Mouse (Mus musculus): Measurements from ENCODE around the gene Sgsm2. TPM values are rescaled to one million over a fixed set of nuclear protein-coding genes. Genes with fewer than 3 reads are reported as not detected.

Sgsm2 gene
- total RNA-seq, 2 experiments from 2014 or later, result 19.0 to 22.4 TPM

GRCm38 (mm10) chr11:74828965-74829550 lies 67.8 kb downstream of the Sgsm2 start:
- no peak for DNase-seq

- DNase-seq, result no peak
Measured at GRCm38 (mm10) chr11:74828404-74828931, 68.4 kb downstream of the Sgsm2 start.

DNA sequence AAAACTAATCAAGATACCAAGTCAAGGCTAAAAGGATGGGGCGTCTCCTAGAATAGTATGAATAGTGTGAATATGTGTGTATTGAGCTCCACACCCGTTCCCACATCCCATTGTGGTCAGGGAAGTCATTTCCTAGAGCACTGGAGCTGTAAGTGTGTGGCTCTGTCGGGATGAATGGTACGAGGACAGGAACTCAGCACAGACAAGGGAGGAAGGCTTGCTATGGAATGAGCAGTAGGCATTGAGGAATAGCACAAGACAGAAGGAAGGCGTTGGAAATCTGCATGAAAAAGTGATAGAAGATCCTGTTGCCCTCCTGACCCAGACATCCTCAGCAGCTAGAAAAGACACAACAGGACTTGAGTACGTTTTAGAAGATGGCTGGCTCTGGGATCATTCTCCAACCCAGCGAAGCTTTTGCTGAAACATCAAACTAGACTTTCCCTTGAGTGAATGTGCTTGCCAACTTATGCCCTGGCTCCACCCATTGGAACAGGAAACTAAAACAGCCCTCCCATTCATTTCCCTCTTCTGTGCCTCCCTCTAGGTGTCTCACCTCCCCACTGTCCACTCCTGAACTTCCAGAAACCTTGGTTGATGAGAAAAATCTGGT lies 69.0 kb downstream of the Sgsm2 start:
- DNase-seq, result no peak

- no peak for DNase-seq
Measured at GRCm38 (mm10) chr11:74826702-74827101, 70.2 kb downstream of the Sgsm2 start.

DNA sequence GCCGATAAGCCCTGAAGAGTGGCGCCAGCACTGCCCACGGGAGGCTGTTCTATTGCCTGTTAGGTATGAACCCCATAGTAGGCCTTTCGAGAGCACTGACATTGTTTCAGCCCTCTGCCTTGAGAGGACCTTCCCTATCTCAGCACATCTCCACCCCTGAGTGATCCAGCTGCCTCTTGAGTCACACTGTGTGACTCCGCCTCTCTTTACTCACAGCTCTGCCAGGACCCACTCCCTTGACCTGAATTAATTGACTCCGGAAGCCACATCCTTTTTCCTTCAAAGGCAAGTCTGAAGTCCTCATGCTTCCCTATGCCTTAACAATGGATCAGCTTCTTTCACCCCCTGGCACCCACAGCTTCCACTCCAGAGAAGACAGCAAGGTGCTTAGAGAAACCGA lies 70.7 kb downstream of the Sgsm2 start:
- peak; percentile 74 to 77 for DNase-seq

DNA sequence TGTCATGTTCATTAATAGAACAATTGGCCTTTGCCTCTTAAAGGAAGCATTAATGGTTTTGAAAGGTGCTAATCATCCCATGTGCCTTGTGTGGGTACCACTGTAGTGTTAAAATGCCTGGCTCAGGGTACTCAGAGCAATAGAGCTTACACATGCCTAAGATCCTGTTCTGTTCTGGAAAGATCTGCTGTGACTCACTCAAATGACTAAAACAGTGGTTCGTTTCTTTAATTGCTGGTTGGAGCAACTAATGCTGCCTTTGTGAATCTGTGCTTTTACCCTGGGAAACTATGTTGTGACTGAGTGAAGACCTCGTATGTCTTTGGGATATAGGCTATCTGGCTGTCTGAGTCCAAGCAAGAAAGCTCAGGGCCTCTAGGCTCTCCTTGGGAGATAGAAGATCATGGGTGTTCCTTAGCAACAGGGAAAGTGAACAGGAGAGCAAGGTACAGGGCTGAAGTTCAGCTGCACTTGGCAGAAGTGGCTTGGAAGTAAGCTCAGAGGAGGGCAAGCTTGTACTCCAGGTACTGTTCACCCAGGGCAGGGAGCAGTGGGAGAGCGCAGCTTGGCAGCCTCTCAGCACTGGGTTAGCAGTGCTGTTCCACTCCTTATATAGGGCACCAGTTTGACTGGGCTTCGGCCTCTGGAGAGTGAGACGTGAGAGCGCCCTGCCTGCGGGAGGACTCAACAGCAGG lies 74.0 kb downstream of the Sgsm2 start:
- peak in 1 of 2 experiments; percentile 18 for DNase-seq

GRCm38 (mm10) chr11:74821463-74821862 lies 75.4 kb downstream of the Sgsm2 start:
- peak in 1 of 2 experiments; percentile 58 for DNase-seq

GRCm38 (mm10) chr11:74820921-74821320 lies 75.9 kb downstream of the Sgsm2 start:
- no peak for DNase-seq

DNA sequence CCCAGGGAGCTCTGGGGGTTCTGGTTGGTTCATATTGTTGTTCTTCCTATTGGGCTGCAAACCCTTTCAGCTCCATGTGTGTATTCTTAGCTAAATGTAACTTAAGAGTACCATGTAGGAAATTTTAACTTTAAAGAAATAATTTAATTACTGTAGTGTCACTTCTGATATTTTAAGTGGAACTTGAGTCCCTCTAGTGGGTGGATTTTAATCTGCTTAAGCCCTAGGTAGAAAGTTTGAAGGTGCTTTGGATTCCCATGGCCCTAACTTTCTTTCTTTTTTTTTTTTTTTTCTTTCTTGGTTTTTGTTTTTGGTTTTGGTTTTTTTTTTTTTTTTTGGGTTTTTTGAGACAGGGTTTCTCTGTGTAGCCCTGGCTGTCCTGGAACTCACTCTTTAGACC lies 81.1 kb downstream of the Sgsm2 start:
- no peak for DNase-seq

- DNase-seq, result no peak
Measured at GRCm38 (mm10) chr11:74811538-74811937, 85.3 kb downstream of the Sgsm2 start.

DNA sequence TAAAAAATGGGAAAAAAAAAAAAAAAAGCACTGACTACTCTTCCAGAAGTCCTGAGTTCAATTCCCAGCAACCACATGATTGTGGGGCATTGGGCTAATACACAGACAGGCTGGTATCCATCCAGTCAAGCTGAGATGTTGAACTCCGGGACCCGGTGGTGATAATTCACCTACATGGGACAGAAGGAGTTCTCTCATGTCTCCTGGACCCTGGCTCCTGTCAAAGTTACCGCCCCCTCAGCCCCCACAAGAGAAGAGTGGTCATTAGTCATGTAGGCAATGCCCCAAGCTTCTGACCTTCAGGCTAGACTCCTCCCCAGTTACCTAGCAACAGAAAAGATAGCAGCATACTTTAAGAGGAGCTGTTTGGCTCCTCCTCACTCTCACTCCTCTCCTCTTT lies 85.8 kb downstream of the Sgsm2 start:
- DNase-seq, result peak in 1 of 2 experiments; percentile 40

- no peak for DNase-seq
Measured at GRCm38 (mm10) chr11:74810134-74810533, 86.7 kb downstream of the Sgsm2 start.

DNA sequence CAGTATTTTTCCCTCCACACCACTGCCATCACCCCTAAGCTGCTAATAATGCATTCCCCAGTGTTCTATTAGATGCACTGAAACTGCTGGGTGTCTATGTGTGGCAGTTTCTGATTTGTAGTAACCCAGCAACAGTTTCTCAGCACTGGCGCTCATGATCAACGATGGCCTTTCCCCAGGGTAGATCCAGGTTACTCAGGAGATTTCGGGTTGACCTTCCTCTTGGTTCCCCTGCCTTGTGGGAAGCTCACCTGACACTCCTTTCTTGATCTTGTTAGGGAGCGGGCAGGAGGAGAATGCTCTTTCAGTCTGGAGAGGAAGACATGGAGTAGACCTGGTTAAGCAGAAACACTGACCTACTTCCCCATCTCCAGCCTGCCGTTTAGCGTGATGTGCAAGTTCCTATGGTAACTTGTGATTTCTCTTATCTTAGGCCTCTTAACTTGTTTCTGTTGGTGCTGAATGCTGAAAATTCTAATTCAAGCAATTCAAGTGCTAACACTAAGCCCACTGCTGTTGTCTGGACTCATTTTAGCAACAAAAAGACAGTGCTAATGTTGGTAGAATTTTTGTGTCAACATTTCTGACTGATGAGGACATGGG lies 88.5 kb downstream of the Sgsm2 start:
- no peak for DNase-seq

- DNase-seq, result no peak
Measured at GRCm38 (mm10) chr11:74807246-74807882, 89.5 kb downstream of the Sgsm2 start.

DNA sequence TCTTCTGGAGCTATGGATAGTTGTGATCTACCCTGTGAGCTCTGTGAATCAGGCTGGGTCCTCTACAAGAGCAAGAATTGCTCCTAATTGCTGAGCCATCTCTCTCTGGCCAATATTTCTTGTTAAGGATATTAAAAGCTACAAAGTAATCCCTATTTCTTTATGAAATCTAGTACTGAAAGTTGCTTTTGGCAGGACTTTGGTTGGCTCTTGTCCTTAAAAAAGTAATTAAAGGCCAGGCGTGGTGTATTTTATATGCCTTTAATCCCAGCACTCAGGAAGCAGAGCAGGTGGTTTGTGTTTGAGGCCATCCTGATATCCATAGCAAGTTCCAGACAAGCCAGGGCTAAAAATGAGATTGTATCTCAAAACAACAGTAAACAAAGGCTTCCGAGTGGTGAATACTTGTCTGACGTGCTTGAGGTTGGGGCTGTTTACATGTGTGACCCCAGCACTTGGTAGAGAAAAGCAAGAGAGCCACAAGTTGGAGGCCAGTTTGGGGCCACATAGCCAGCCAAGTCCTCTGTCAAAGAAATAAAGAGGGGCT lies 92.7 kb downstream of the Sgsm2 start:
- no peak for DNase-seq

DNA sequence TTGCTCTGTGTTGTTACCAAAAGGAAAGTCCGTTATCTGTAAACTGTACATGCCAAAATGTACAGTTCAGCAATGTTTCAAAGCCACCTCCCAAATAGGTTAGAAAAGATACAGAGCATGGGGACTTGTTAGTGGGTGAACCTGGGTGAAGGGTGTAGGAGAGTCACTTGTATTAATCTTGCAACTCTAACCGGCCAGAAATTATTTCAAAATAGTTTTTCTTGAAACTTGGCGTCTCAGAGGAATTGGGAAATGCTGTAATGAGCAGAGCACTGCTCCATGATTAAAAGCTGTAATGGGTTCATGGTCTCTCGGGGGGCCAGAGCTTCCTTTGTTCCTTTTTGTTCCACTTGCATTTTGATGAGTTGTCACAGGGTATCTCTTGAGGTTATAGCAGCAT lies 96.2 kb downstream of the Sgsm2 start:
- no peak for DNase-seq

Small RNAs within 50 kb of the gene (microRNA-seq; reads per million reads assigned to microRNA genes)
- gene Mir6926, result 1.00 reads per million

Other genes with a start within 250 kb of the Sgsm2 start
- gene Cluh, start 247.6 kb downstream of the Sgsm2 start, total RNA-seq (2021), result 100 to 1,000 TPM; 203 TPM
- gene Pafah1b1, start 172.4 kb downstream of the Sgsm2 start, total RNA-seq (2021), result 100 to 1,000 TPM; 190 to 203 TPM
- gene Mettl16, start 126.2 kb downstream of the Sgsm2 start, total RNA-seq (2021), result 10 to 100 TPM; 29.0 to 37.6 TPM
- gene Mnt, start 66.1 kb downstream of the Sgsm2 start, total RNA-seq (2021), result 10 to 100 TPM; 27.6 to 30.6 TPM
- 10 to 100 TPM; 37.8 to 47.5 TPM for gene Tsr1, start 1.0 kb upstream of the Sgsm2 start, total RNA-seq (2021)
- 10 to 100 TPM; 19.2 to 23.5 TPM for gene Smg6, start 28.8 kb upstream of the Sgsm2 start, total RNA-seq (2021)
- gene Srr, start 28.9 kb upstream of the Sgsm2 start, total RNA-seq (2021), result 10 to 100 TPM; 44.4 to 45.9 TPM